Mouse (Mus musculus) midbrain, embryonic 12.5 days (tissue): ENCODE measurements around the gene Slc2a12. TPM values are rescaled to one million over a fixed set of nuclear protein-coding genes. Genes with fewer than 3 reads are reported as not detected.

Experiments used
- ATAC-seq: fragments of 200-750 bp; cut with Nextera tagmentation; 2 replicates; pipeline ENCODE4 v1.8.0; 2017; ENCODE audit warnings: low read depth, moderate TSS enrichment, moderate library complexity; ENCODE audit not compliant: low FRiP score
- H3K27ac ChIP-seq: fragments of 300-500 bp; sonication (generic); replicated peaks from 2 replicates; pipeline ENCODE4 v1.5.1; 2016; ENCODE audit warnings: mild to moderate bottlenecking
- H3K27me3 ChIP-seq: fragments of 300-500 bp; sonication (generic); 2 replicates; pipeline ENCODE4 v1.6.1; 2016; ENCODE audit warnings: mild to moderate bottlenecking
- H3K36me3 ChIP-seq: fragments of 300-500 bp; sonication (generic); 2 replicates; pipeline ENCODE4 v1.6.1; 2016
- H3K4me1 ChIP-seq: fragments of 300-500 bp; sonication (generic); 2 replicates; pipeline ENCODE4 v1.6.1; 2016
- H3K4me2 ChIP-seq: fragments of 300-500 bp; sonication (generic); replicated peaks from 2 replicates; pipeline ENCODE4 v1.6.1; 2016; ENCODE audit warnings: mild to moderate bottlenecking, moderate library complexity
- H3K4me3 ChIP-seq: fragments of 300-500 bp; sonication (generic); 2 replicates; pipeline ENCODE4 v1.5.1; 2016; ENCODE audit warnings: mild to moderate bottlenecking
- H3K9ac ChIP-seq: fragments of 300-500 bp; sonication (generic); replicated peaks from 2 replicates; pipeline ENCODE4 v1.6.1; 2016; ENCODE audit warnings: mild to moderate bottlenecking, moderate library complexity
- H3K9me3 ChIP-seq: fragments of 300-500 bp; sonication (generic); 2 replicates; pipeline ENCODE4 v1.6.1; 2016; ENCODE audit warnings: mild to moderate bottlenecking
- WGBS: fragments of 180-500 bp; shearing (Covaris S2); methylation state at CpG from one replicate; pipeline ENCODE4 v1.1.7; 2016; 5-methylcytosine and 5-hydroxymethylcytosine counted together
- microRNA-seq: library from miRNA; unstranded; fragments of <30 nt; microRNA quantifications from one replicate; pipeline ENCODE4, GENCODE M21; 2017
- polyA plus RNA-seq: library from polyadenylated mRNA; unstranded; fragments of >200 nt; fragmentation: Nextera tagmentation; extraction: Ambion mirVana; gene quantifications from 2 replicates; pipeline ENCODE4 v1.2.1, GENCODE M21; 2016

Gene Slc2a12
- polyA plus RNA-seq, 1 experiment from 2014 or later = 4.4 TPM

DNA sequence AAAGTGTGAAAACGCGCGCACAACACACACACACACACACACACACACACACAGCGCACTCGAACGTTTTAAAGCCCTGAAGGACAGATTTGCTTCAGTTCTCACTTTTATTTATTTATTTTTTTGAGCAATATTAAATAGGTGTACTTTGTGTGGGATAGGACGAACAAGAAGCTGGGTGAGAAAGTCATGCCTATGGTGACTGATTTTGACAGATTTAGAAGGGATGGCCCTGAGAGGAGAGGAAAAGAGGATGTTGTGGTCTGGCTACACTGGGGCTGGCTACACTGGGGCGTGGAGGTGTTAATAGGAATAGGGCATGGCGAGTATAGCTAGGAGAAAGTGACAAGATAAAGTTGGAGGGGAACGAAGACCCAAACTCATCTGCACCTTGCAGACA is 87.4 kb downstream of the Slc2a12 start:
- Histone ChIP-seq H3K4me1 (peaks cover 19% of the 10 kb centered on the region), H3K27me3 (no peaks in the 10 kb centered on the region), H3K4me3 (peak overlapping the region; percentile 96), H3K27ac (peak overlapping the region; percentile 95; the same call in 1 of the 2 replicates), H3K36me3 (no peaks in the 10 kb centered on the region), H3K9me3 (no peaks in the 10 kb centered on the region), H3K4me2 (peak overlapping the region; percentile 82), H3K9ac (peak overlapping the region; percentile 93)
- no peak for ATAC-seq
- 60% methylated on average over 10 of the region's 10 CpGs for WGBS

DNA sequence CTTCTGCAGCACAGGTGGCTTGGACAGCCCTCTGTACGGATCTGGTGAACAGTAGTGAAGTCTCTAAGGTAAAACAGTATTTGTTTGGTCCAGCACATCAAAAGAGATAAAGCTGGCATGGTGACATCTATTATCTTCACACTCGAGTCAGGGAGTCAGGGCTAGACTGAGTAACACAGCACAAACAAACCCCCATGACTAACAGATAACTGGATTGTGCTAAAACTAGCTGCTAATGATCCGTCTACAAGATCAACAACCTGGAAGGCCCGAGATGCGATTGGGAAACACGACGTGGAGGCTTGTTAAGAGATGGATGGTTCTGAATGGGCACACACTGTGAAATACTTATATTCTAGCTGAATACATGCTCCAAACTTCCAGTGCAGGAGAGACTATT is 101.1 kb downstream of the Slc2a12 start:
- no peak overlapping the region for H3K9ac ChIP-seq
- H3K9me3 ChIP-seq = no peaks in the 10 kb centered on the region
- no peaks in the 10 kb centered on the region for H3K4me1 ChIP-seq
- no peak overlapping the region for H3K4me3 ChIP-seq
- H3K27me3 ChIP-seq = no peaks in the 10 kb centered on the region
- WGBS = 71% methylated on average over 7 of the region's 7 CpGs
- H3K4me2 ChIP-seq = no peak overlapping the region
- no peak for ATAC-seq
- H3K27ac ChIP-seq = no peak overlapping the region
- H3K36me3 ChIP-seq = no peaks in the 10 kb centered on the region

DNA sequence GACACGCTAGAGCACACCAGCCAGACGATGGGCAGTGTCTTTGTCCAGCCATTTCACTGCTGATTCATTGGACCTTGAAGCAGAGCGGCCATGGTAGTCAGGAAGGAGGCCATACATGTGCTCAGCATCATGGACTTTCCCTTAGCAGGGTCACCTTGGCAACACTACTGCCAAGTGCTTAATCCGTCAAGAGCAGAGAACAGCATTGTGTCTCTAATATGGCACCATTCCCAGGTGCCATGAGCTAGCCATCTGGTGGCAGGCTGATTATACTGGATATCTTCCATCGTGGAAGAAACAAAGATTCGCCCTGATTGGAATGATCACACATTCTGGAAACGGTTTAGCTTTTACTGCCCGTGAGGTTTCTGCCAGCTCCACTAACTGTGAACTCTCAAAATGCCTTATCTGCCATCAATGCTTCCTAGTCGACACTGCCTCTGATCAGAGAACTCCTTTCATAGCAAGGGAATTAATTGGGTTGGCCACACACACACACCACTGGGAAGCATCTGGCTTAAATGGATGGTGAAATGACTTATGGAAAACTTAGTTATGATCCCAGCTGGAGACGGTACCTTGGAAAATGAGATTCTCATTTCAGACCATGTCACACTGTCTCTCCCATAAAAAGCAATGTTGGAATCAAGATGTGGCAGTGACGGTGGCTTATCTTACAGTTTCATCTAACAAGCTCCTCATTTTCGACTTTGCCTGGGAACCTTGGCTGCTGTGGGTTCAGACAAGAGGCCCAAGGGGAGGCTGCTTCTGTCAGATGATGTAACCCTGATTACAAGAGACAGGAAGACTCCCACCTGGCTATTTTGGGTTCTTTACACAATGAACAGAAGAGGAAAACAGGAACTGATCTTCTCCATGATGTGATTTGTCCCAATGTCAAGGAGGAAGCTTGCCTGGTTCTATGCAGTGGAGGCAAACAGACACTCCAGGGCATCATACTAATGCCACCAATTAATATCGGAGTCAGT is 101.8 kb downstream of the Slc2a12 start:
- H3K4me3 ChIP-seq = no peak overlapping the region
- no peak for ATAC-seq
- H3K9me3 ChIP-seq = no peaks in the 10 kb centered on the region
- H3K36me3 ChIP-seq = no peaks in the 10 kb centered on the region
- no peaks in the 10 kb centered on the region for H3K4me1 ChIP-seq
- H3K27ac ChIP-seq = no peak overlapping the region
- H3K27me3 ChIP-seq = no peaks in the 10 kb centered on the region
- WGBS = 75% methylated on average over 13 of the region's 13 CpGs
- no peak overlapping the region for H3K4me2 ChIP-seq
- H3K9ac ChIP-seq = no peak overlapping the region

DNA sequence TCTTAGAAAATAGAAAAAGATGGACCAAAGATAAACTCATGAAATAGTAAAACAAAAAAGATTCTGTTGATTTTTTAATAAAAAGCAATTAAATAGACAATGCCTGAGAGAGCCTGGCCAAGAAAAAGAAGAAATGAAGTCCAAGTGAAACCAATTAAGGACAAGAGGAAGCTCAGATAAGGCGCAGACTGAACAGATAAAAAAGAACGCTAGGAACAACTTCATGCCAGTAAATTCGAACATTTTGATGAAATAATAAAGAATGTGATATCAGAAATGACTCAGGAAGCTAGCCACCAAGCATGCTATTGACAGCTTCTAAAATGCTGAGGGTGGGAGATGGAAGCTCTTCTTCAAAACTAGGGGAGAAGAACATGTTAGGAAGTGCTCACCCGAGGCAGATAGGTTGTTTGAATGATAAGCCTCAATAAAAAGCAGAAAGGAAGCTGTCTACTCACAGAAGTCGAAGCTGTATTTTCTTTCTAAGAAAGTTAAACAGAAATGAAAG is 106.4 kb downstream of the Slc2a12 start:
- WGBS = 74% methylated on average over 5 of the region's 5 CpGs
- no peak for ATAC-seq
- H3K4me2 ChIP-seq = no peak overlapping the region
- no peaks in the 10 kb centered on the region for H3K9me3 ChIP-seq
- H3K9ac ChIP-seq = no peak overlapping the region
- H3K27me3 ChIP-seq = no peaks in the 10 kb centered on the region
- no peak overlapping the region for H3K4me3 ChIP-seq
- no peak overlapping the region for H3K27ac ChIP-seq
- H3K36me3 ChIP-seq = no peaks in the 10 kb centered on the region
- no peaks in the 10 kb centered on the region for H3K4me1 ChIP-seq

Small RNAs within 50 kb of the gene (microRNA-seq; reads per million reads assigned to microRNA genes)
- gene Mir7663 = 4.2 reads per million, percentile 16 among the genes with 10 or more reads in this experiment

Other genes starting within 250 kb of the Slc2a12 start
- 119 and 120 TPM in 2 replicates for gene Tbpl1, start 86.9 kb downstream of the Slc2a12 start, polyA plus RNA-seq
- gene Tcf21, start 175.2 kb downstream of the Slc2a12 start, polyA plus RNA-seq = 0.30 TPM in 1 of 2 replicates, not detected in the other